Mouse (Mus musculus): Measurements from ENCODE around the gene Gm20479. TPM values are rescaled to one million over a fixed set of nuclear protein-coding genes. Genes with fewer than 3 reads are reported as not detected.

Gene Gm20479
- polyA plus RNA-seq (2012; rRNA removed) = 0.23 and 0.27 TPM in 2 replicates

DNA sequence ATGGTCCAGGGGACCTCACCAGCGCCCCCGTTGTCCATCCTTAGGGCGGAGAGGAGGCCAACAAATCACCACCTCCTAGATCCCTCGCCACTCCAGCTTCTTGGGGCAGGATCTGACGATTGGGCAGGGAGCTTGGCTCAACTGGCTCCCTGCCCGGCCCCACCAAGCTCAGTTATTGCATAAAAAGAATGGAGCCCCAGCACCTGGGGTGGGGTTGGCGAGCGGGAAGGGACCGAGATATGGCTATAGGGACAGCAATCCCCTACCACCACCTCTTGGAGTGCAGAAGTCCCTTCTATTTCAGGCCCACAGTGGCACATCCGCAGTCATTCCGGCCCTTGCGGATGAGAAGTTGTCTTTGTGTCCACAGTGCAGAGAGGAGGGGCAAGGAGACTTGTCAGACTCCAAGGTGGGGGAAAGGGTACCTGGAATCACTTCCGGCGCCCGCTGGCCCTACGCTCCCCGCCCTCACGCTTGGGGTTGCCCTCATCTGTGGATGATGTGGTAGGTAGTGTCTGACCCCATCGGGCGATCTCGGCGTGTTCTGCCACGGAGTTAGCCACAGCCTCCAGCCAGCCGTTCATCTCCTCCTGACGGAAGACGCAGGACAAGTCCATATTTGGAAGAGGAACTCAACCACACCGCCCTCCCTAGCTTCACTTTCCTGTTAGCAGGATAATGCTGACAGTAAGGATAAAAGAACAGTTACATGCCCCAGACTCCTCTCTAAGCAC lies at the start of gene Gm20479:
TSS of gene Gm20479 (minus strand) at position 559 of the 734 bp plus-strand sequence.

DNA sequence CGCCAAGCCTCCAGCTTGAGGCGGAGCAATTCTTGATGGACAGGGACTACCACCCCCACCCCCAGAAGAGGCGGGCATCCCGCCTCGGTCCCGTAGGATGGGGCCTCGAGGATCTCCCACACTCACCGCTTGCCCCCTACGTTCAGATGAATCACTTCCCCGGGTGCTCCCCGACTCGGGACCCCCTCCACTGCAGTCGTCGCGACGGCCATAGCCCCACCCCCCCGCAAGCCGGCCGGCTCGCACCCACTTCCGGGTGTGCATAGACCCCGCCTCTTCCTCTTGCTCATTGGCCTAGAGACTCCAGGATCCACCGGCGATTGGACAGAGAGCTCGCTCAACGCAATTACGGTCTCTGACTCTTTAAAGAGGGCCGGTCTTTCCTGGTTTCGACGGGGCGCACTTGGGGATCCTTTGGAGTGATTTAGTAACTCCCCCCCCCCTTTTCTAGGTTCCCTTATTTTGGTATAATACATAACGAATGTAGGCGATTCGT lies 1.4 kb downstream of the Gm20479 start, which contains the start of gene Shkbp1:
TSS of gene Shkbp1 (minus strand) at position 275 of the 496 bp plus-strand sequence.

DNA sequence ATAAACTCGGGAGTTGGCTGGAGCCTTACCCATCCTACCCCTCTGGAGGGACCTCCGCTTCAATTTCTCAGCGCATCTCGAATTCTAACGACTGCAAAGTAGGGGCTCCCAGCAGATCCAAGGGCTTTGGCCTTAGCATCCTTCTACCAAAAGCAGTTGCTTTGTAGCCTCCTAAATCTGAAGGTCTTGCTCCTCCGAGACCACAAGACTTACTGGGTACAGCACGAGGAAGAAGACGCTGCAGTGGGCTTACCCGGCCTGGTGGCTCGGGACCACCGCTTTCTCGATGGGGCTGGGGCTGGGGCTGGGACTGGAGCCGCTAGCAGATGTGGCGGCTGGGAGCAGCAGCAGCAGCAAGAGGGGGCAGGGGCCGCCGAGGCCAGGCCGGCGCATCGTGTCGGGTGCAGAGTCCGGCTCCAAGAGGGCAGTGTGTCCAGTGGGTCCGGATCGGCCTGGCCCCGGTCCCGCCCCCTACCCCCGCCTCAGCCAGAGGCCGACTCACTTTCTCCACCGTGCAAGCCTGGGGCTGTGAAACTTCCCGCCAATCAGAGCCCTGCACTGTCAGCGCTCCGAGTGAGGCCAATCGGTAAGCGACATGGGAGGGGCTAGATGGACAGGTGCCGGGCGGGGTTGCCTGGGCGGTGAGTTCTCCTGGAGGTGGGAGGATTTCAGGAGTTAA lies 19.9 kb downstream of the Gm20479 start, which contains the start of gene Ltbp4:
TSS of gene Ltbp4 (minus strand) at position 518 of the 679 bp plus-strand sequence.

Other genes starting within 250 kb of the Gm20479 start
- 0.08 and 0.17 TPM in 2 replicates for gene Cyp2f2, start 237.5 kb downstream of the Gm20479 start, polyA plus RNA-seq (2012; rRNA removed)
- not detected in 2 replicates for gene Cyp2t4, start 203.7 kb downstream of the Gm20479 start, polyA plus RNA-seq (2012; rRNA removed)
- gene Egln2, start 190.6 kb downstream of the Gm20479 start, polyA plus RNA-seq (2012; rRNA removed) = 107 and 114 TPM in 2 replicates
- gene Rab4b, start 178.5 kb downstream of the Gm20479 start, polyA plus RNA-seq (2012; rRNA removed) = 81.9 and 86.8 TPM in 2 replicates
- 0.07 TPM in 1 of 2 replicates, not detected in the other for gene Gm21983, start 176.3 kb downstream of the Gm20479 start, polyA plus RNA-seq (2012; rRNA removed)
- 11.9 and 25.3 TPM in 2 replicates for gene Mia, start 176.3 kb downstream of the Gm20479 start, polyA plus RNA-seq (2012; rRNA removed)
- 8.8 and 9.5 TPM in 2 replicates for gene BC024978, start 161.6 kb downstream of the Gm20479 start, polyA plus RNA-seq (2012; rRNA removed)
- 313 and 339 TPM in 2 replicates for gene Snrpa, start 161.1 kb downstream of the Gm20479 start, polyA plus RNA-seq (2012; rRNA removed)
- 13.8 and 14.0 TPM in 2 replicates for gene Itpkc, start 128.8 kb downstream of the Gm20479 start, polyA plus RNA-seq (2012; rRNA removed)
- gene Coq8b, start 124.4 kb downstream of the Gm20479 start, polyA plus RNA-seq (2012; rRNA removed) = 31.9 and 34.2 TPM in 2 replicates
- gene Numbl, start 99.0 kb downstream of the Gm20479 start, polyA plus RNA-seq (2012; rRNA removed) = 93.9 and 103 TPM in 2 replicates
- gene Ltbp4, start 19.7 kb downstream of the Gm20479 start, polyA plus RNA-seq (2012; rRNA removed) = 26.0 and 28.6 TPM in 2 replicates
- gene Shkbp1, start 1.4 kb downstream of the Gm20479 start, polyA plus RNA-seq (2012; rRNA removed) = 100 and 119 TPM in 2 replicates
- gene Sptbn4, start 90.3 kb upstream of the Gm20479 start, polyA plus RNA-seq (2012; rRNA removed) = 53.2 and 53.7 TPM in 2 replicates
- 13.4 and 15.1 TPM in 2 replicates for gene Blvrb, start 90.6 kb upstream of the Gm20479 start, polyA plus RNA-seq (2012; rRNA removed)
- 5.5 and 6.5 TPM in 2 replicates for gene Sertad3, start 116.3 kb upstream of the Gm20479 start, polyA plus RNA-seq (2012; rRNA removed)
- 4.4 and 5.2 TPM in 2 replicates for gene Sertad1, start 129.5 kb upstream of the Gm20479 start, polyA plus RNA-seq (2012; rRNA removed)
- gene Prx, start 141.9 kb upstream of the Gm20479 start, polyA plus RNA-seq (2012; rRNA removed) = 1.3 and 2.6 TPM in 2 replicates
- 0.95 and 0.97 TPM in 2 replicates for gene Hipk4, start 165.8 kb upstream of the Gm20479 start, polyA plus RNA-seq (2012; rRNA removed)
- 255 TPM in 2 replicates for gene Pld3, start 195.8 kb upstream of the Gm20479 start, polyA plus RNA-seq (2012; rRNA removed)
- 39.4 and 40.2 TPM in 2 replicates for gene 2310022A10Rik, start 195.8 kb upstream of the Gm20479 start, polyA plus RNA-seq (2012; rRNA removed)
- gene Akt2, start 234.1 kb upstream of the Gm20479 start, polyA plus RNA-seq (2012; rRNA removed) = 61.1 and 64.9 TPM in 2 replicates